ENCODE assay signal across 32 mouse cellular contexts in genomic region chr4:49581256-49581655, GRCm38 (mm10). TPM values are rescaled to one million over a fixed set of nuclear protein-coding genes. Genes with fewer than 3 reads are reported as not detected.
DNase-seq lines count a peak whose midpoint lies in the region; ATAC-seq and TF ChIP-seq lines count a peak whose summit lies in the region.
"Had no signal": no experiment of that assay in that cellular context is flagged by ENCODE, and none has a peak within 500 bp of the region (broad histone marks: within the 10 kb centered on the region; RNA-seq: fewer than 3 reads in every experiment).

No protein-coding gene starts in this region.

- 19% methylated on average over 4 of the region's 4 CpGs for WGBS in liver, embryonic 16.5 days (ENCODE audit: insufficient replicate concordance)
- WGBS in forebrain, postnatal 0 days = 72% methylated on average over 4 of the region's 4 CpGs
- 83% methylated on average over 4 of the region's 4 CpGs for WGBS in forebrain, embryonic 16.5 days

- no peak for TF ChIP-seq CTCF in G1E (IDR thresholded peaks at IDR 0.05; ENCODE audit: low read depth, low read length)
- TF ChIP-seq CTCF in forebrain, postnatal 0 days (IDR thresholded peaks at IDR 0.05; ENCODE audit: low read depth) = no peak

- peak; percentile 97 for ATAC-seq in G1E (ENCODE audit: extremely low read depth, insufficient number of reproducible peaks, low FRiP score, poor library complexity, severe bottlenecking)
- ATAC-seq in erythroid progenitor cell, adult 5-6 weeks (replicated peaks; ENCODE audit: low FRiP score, poor library complexity, severe bottlenecking) = peak; percentile 65
- ATAC-seq in liver, embryonic 16.5 days (ENCODE audit: low read depth) = peak; percentile 90
- ATAC-seq in forebrain, postnatal 0 days = no peak
- no peak for ATAC-seq in forebrain, embryonic 16.5 days
- ATAC-seq: inflammation-experienced regulatory T-cells, adult 6 months; midbrain, embryonic 13.5 days had no signal

- no peaks in the 10 kb centered on the region for H3K27me3 ChIP-seq in G1E (ENCODE audit: insufficient read depth, low read length)
- H3K27me3 ChIP-seq in liver, embryonic 16.5 days (ENCODE audit: control insufficient read depth, insufficient read depth, low read depth, low read length) = no peaks in the 10 kb centered on the region
- H3K27me3 ChIP-seq in forebrain, postnatal 0 days (ENCODE audit: insufficient read depth, low read length) = no peaks in the 10 kb centered on the region
- no peaks in the 10 kb centered on the region for H3K27me3 ChIP-seq in forebrain, embryonic 16.5 days (replicated peaks; ENCODE audit: control insufficient read depth, insufficient read depth, low read length)
- H3K27me3 ChIP-seq: CH12.LX; embryonic facial prominence, embryonic 12.5 days; hindbrain, embryonic 15.5 days; kidney, embryonic 15.5 days; midbrain, embryonic 13.5 days; stomach, embryonic 15.5 days had no signal

- no peak overlapping the region for H3K9ac ChIP-seq in liver, embryonic 16.5 days (ENCODE audit: low read depth, low read length)
- no peak overlapping the region for H3K9ac ChIP-seq in forebrain, postnatal 0 days
- no peak overlapping the region for H3K9ac ChIP-seq in forebrain, embryonic 16.5 days (replicated peaks; ENCODE audit: low read depth, low read length)
- H3K9ac ChIP-seq: embryonic facial prominence, embryonic 12.5 days; hindbrain, embryonic 15.5 days; kidney, embryonic 15.5 days; lung, embryonic 14.5 days; midbrain, embryonic 13.5 days; stomach, embryonic 15.5 days had no signal

- H3K4me1 ChIP-seq in G1E (ENCODE audit: insufficient read depth, low read depth, low read length) = peaks cover 65% of the 10 kb centered on the region
- peaks cover 11% of the 10 kb centered on the region for H3K4me1 ChIP-seq in liver, embryonic 16.5 days (ENCODE audit: control insufficient read depth, low read depth, low read length)
- H3K4me1 ChIP-seq in forebrain, postnatal 0 days (ENCODE audit: insufficient read depth) = no peaks in the 10 kb centered on the region
- H3K4me1 ChIP-seq in forebrain, embryonic 16.5 days (replicated peaks; ENCODE audit: control insufficient read depth, insufficient read depth, low read length) = peaks cover 14% of the 10 kb centered on the region

- H3K9me3 ChIP-seq in G1E (replicated peaks) = no peaks in the 10 kb centered on the region
- no peaks in the 10 kb centered on the region for H3K9me3 ChIP-seq in liver, embryonic 16.5 days (replicated peaks; ENCODE audit: control insufficient read depth, low read length)
- H3K9me3 ChIP-seq in forebrain, postnatal 0 days (ENCODE audit: low read length) = no peaks in the 10 kb centered on the region
- no peaks in the 10 kb centered on the region for H3K9me3 ChIP-seq in forebrain, embryonic 16.5 days (ENCODE audit: control insufficient read depth, low read length)
- H3K9me3 ChIP-seq: embryonic facial prominence, embryonic 12.5 days; hindbrain, embryonic 15.5 days; kidney, embryonic 15.5 days; midbrain, embryonic 13.5 days; stomach, embryonic 15.5 days had no signal

- peak overlapping the region; percentile 60; the same call in 1 of the 2 replicates for H3K4me3 ChIP-seq in G1E (ENCODE audit: low read depth, low read length)
- H3K4me3 ChIP-seq in liver, embryonic 16.5 days (ENCODE audit: low read depth, low read length) = no peak overlapping the region
- no peak overlapping the region for H3K4me3 ChIP-seq in forebrain, postnatal 0 days (ENCODE audit: low read depth, low read length)
- H3K4me3 ChIP-seq in forebrain, embryonic 16.5 days (replicated peaks; ENCODE audit: low read length) = no peak overlapping the region
- H3K4me3 ChIP-seq: embryonic facial prominence, embryonic 12.5 days; gastrocnemius, adult 2 months; hindbrain, embryonic 15.5 days; kidney, embryonic 15.5 days; midbrain, embryonic 13.5 days; stomach, embryonic 15.5 days had no signal

- DNase-seq in G1E (ENCODE audit: low spot score) (peak; percentile 20), MEL-GATA-1-ER (ENCODE audit: extremely low read depth, low read depth) (peak; percentile 89)
- no peak for DNase-seq in embryo, embryonic 9.5 days (ENCODE audit: extremely low spot score)
- no peak for DNase-seq in forebrain, postnatal 0 days
- DNase-seq in frontal cortex, postnatal 36 days (ENCODE audit: low spot score in 2 of 2) = no peak
- DNase-seq: adrenal gland, postnatal 14 days; cerebellum, adult 2 months; cerebellum, postnatal 25 days; gastrocnemius, adult 2 months; gastrocnemius, postnatal 36 days; heart, adult 18-20 months; kidney, adult 18-20 months; kidney, postnatal 4 days; layer of hippocampus, postnatal 36 days; left cerebral cortex, postnatal 4 days; lung, postnatal 14 days had no signal

- H3K4me2 ChIP-seq in liver, embryonic 16.5 days (ENCODE audit: low read depth, low read length) = peak overlapping the region; percentile 14; the same call in 1 of the 2 replicates
- H3K4me2 ChIP-seq in forebrain, postnatal 0 days (ENCODE audit: low read depth) = no peak overlapping the region
- no peak overlapping the region for H3K4me2 ChIP-seq in forebrain, embryonic 16.5 days (ENCODE audit: low read length)
- H3K4me2 ChIP-seq: embryonic facial prominence, embryonic 12.5 days; heart, embryonic 11.5 days; hindbrain, embryonic 15.5 days; kidney, embryonic 15.5 days; lung, embryonic 14.5 days; midbrain, embryonic 13.5 days; stomach, embryonic 15.5 days had no signal

- H3K36me3 ChIP-seq in G1E (replicated peaks) = peaks cover 27% of the 10 kb centered on the region
- no peaks in the 10 kb centered on the region for H3K36me3 ChIP-seq in liver, embryonic 16.5 days (ENCODE audit: control insufficient read depth, insufficient read depth)
- H3K36me3 ChIP-seq in forebrain, postnatal 0 days (ENCODE audit: insufficient read depth) = peaks cover 14% of the 10 kb centered on the region
- H3K36me3 ChIP-seq in forebrain, embryonic 16.5 days (ENCODE audit: control insufficient read depth, insufficient read depth) = peaks cover 8% of the 10 kb centered on the region
- H3K36me3 ChIP-seq: embryonic facial prominence, embryonic 12.5 days; stomach, embryonic 15.5 days had no signal

- peak overlapping the region; percentile 39; the same call in 1 of the 2 replicates for H3K27ac ChIP-seq in liver, embryonic 16.5 days (ENCODE audit: low read length)
- H3K27ac ChIP-seq in forebrain, postnatal 0 days (ENCODE audit: low read depth, low read length) = no peak overlapping the region
- no peak overlapping the region for H3K27ac ChIP-seq in forebrain, embryonic 16.5 days (ENCODE audit: low read length)
- H3K27ac ChIP-seq: embryonic facial prominence, embryonic 12.5 days; gastrocnemius, adult 2 months; hindbrain, embryonic 15.5 days; kidney, embryonic 15.5 days; midbrain, embryonic 13.5 days; stomach, embryonic 15.5 days had no signal

RNA-seq across cellular contexts. Expression of gene Tmem246, which starts 16.4 kb away (rescaled TPM):
- total RNA-seq in G1E (2014; fragmentation: Nextera tagmentation) (19.0 and 30.1 TPM in 2 replicates), G1E (2017) (16.6 and 19.7 TPM in 2 replicates)
- polyA plus RNA-seq in G1E (2012) = 27.3 and 29.5 TPM in 2 replicates
- not detected in 2 replicates for total RNA-seq in erythroid progenitor cell, adult 5-6 weeks (2015; ENCODE audit: low replicate concordance)
- total RNA-seq in erythroid progenitor cell, adult 5-6 weeks (2017; ENCODE audit: low replicate concordance) = not detected in 2 replicates
- 5.6 and 6.1 TPM in 2 replicates for polyA plus RNA-seq in liver, embryonic 16.5 days (2015; fragmentation: Nextera tagmentation; extraction: Ambion mirVana)
- total RNA-seq in forebrain, postnatal 0 days (2014; rRNA removed) = 93.2 and 98.3 TPM in 2 replicates
- polyA plus RNA-seq in forebrain, postnatal 0 days (2015; fragmentation: Nextera tagmentation; extraction: Ambion mirVana) = 101 and 119 TPM in 2 replicates
- polyA plus RNA-seq in forebrain, embryonic 16.5 days (2015; fragmentation: Nextera tagmentation; extraction: Ambion mirVana) = 56.3 and 72.7 TPM in 2 replicates
- polyA plus RNA-seq: inflammation-experienced regulatory T-cells, adult 6 months had no signal

RNA-seq across cellular contexts. Expression of gene Aldob, which starts 31.9 kb away (rescaled TPM):
- not detected in 2 replicates for total RNA-seq in G1E (2014; fragmentation: Nextera tagmentation)
- total RNA-seq in G1E (2017) = 0.44 TPM in 1 of 2 replicates, not detected in the other
- not detected in 2 replicates for polyA plus RNA-seq in G1E (2012)
- not detected in 2 replicates for total RNA-seq in erythroid progenitor cell, adult 5-6 weeks (2015; ENCODE audit: low replicate concordance)
- total RNA-seq in erythroid progenitor cell, adult 5-6 weeks (2017; ENCODE audit: low replicate concordance) = not detected in 2 replicates
- 479 and 529 TPM in 2 replicates for polyA plus RNA-seq in liver, embryonic 16.5 days (2015; fragmentation: Nextera tagmentation; extraction: Ambion mirVana)
- 0.46 and 0.57 TPM in 2 replicates for total RNA-seq in forebrain, postnatal 0 days (2014; rRNA removed)
- polyA plus RNA-seq in forebrain, postnatal 0 days (2015; fragmentation: Nextera tagmentation; extraction: Ambion mirVana) = 0.27 and 0.39 TPM in 2 replicates
- polyA plus RNA-seq in forebrain, embryonic 16.5 days (2015; fragmentation: Nextera tagmentation; extraction: Ambion mirVana) = 0.14 and 0.35 TPM in 2 replicates
- total RNA-seq: CH12.LX; ES-E14; gastrocnemius, adult 2 months; hematopoietic stem cell, adult 5-6 weeks had no signal
- polyA plus RNA-seq: C2C12; embryonic facial prominence, embryonic 12.5 days; forebrain, embryonic 11.5 days; inflammation-experienced regulatory T-cells, adult 6 months; lung, embryonic 14.5 days had no signal

RNA-seq across cellular contexts. Expression of gene Rnf20, which starts 50.5 kb away (rescaled TPM):
- 95.7 and 111 TPM in 2 replicates for total RNA-seq in G1E (2014; fragmentation: Nextera tagmentation)
- total RNA-seq in G1E (2017) = 116 and 123 TPM in 2 replicates
- polyA plus RNA-seq in G1E (2012) = 33.6 and 35.2 TPM in 2 replicates
- total RNA-seq in erythroid progenitor cell, adult 5-6 weeks (2015; ENCODE audit: low replicate concordance) = 40.0 and 42.3 TPM in 2 replicates
- 67.5 and 80.0 TPM in 2 replicates for total RNA-seq in erythroid progenitor cell, adult 5-6 weeks (2017; ENCODE audit: low replicate concordance)
- polyA plus RNA-seq in liver, embryonic 16.5 days (2015; fragmentation: Nextera tagmentation; extraction: Ambion mirVana) = 13.6 and 13.7 TPM in 2 replicates
- total RNA-seq in forebrain, postnatal 0 days (2014; rRNA removed) = 76.9 and 79.1 TPM in 2 replicates
- polyA plus RNA-seq in forebrain, postnatal 0 days (2015; fragmentation: Nextera tagmentation; extraction: Ambion mirVana) = 35.6 and 44.1 TPM in 2 replicates
- polyA plus RNA-seq in forebrain, embryonic 16.5 days (2015; fragmentation: Nextera tagmentation; extraction: Ambion mirVana) = 57.9 and 61.5 TPM in 2 replicates

Comparison
In these comparisons a context has a peak if more than half of its experiments do, and no peak if none do; other contexts are left out.
1. ATAC-seq: peak in G1E (single experiment), erythroid progenitor cell, adult 5-6 weeks (single experiment) and liver, embryonic 16.5 days (single experiment); none in forebrain, postnatal 0 days (single experiment) and forebrain, embryonic 16.5 days (single experiment).
2. DNase-seq: peak in G1E (single experiment) and MEL-GATA-1-ER (single experiment); none in embryo, embryonic 9.5 days (single experiment), forebrain, postnatal 0 days (single experiment) and frontal cortex, postnatal 36 days (0 of 2).
3. RNA of gene Aldob, which starts 31.9 kb away (polyA plus RNA-seq): 479 to 529 TPM in liver, embryonic 16.5 days; 0.27 to 0.39 TPM in forebrain, postnatal 0 days, 0.14 to 0.35 TPM in forebrain, embryonic 16.5 days and not detected in G1E; every median in the first group is over 100 times any median in the second.